Mouse (Mus musculus): ENCODE measurements around the gene Mphosph9.
"Not testable (repeated sequence)": the region's sequence is repeated elsewhere in the genome, so short reads cannot be mapped to it uniquely, and the experiment has no call there.

- not testable (repeated sequence) for TF ChIP-seq POLR2AphosphoS2 (IDR thresholded peaks at IDR 0.05; ENCODE audit: low read depth, low read length); JUN (IDR thresholded peaks at IDR 0.05; ENCODE audit: insufficient read depth, low read depth, low read length); TCF12 (IDR thresholded peaks at IDR 0.05; ENCODE audit: low read depth, low read length)
- TF ChIP-seq CTCF (conservative IDR thresholded peaks at IDR 0.05 in 1 of 2, IDR thresholded peaks at IDR 0.05 in 1 of 2; ENCODE audit: low read depth in 2 of 2, low read length in 2 of 2), result peak; percentile 19 to 63; a peak in 2 of 4 replicates
Measured at GRCm38 (mm10) chr5:124299307-124299706, 28.5 kb downstream of the Mphosph9 start.

Data from CH12.LX (cell line).